Mouse (Mus musculus) limb, embryonic 12.5 days (tissue): ENCODE measurements around the gene 4922502D21Rik. TPM values are rescaled to one million over a fixed set of nuclear protein-coding genes. Genes with fewer than 3 reads are reported as not detected.

Experiments
- ATAC-seq: fragments of 200-750 bp; cut with Nextera tagmentation; 2 replicates; pipeline ENCODE4 v1.8.0; 2017; ENCODE audit warnings: low read depth, moderate TSS enrichment; ENCODE audit not compliant: insufficient number of reproducible peaks, insufficient read depth, low FRiP score, low TSS enrichment
- H3K27ac ChIP-seq: fragments of 300-500 bp; sonication (generic); 2 replicates; pipeline ENCODE4 v1.5.1; 2016; ENCODE audit warnings: mild to moderate bottlenecking, moderate library complexity
- H3K27me3 ChIP-seq: fragments of 300-500 bp; sonication (generic); 2 replicates; pipeline ENCODE4 v1.6.1; 2016; ENCODE audit warnings: mild to moderate bottlenecking, moderate library complexity
- H3K36me3 ChIP-seq: fragments of 300-500 bp; sonication (generic); 2 replicates; pipeline ENCODE4 v1.6.1; 2016; ENCODE audit warnings: mild to moderate bottlenecking, moderate library complexity
- H3K4me1 ChIP-seq: fragments of 300-500 bp; sonication (generic); replicated peaks from 2 replicates; pipeline ENCODE4 v1.6.1; 2016
- H3K4me2 ChIP-seq: fragments of 300-500 bp; sonication (generic); 2 replicates; pipeline ENCODE4 v1.6.1; 2016; ENCODE audit warnings: mild to moderate bottlenecking, moderate library complexity
- H3K4me3 ChIP-seq: fragments of 300-500 bp; sonication (generic); replicated peaks from 2 replicates; pipeline ENCODE4 v1.5.1; 2016; ENCODE audit warnings: mild to moderate bottlenecking
- H3K9ac ChIP-seq: fragments of 300-500 bp; sonication (generic); replicated peaks from 2 replicates; pipeline ENCODE4 v1.6.1; 2016; ENCODE audit warnings: mild to moderate bottlenecking, moderate library complexity
- H3K9me3 ChIP-seq: fragments of 300-500 bp; sonication (generic); 2 replicates; pipeline ENCODE4 v1.6.1; 2016; ENCODE audit warnings: mild to moderate bottlenecking, moderate library complexity
- WGBS: fragments of 180-500 bp; shearing (Covaris S2); methylation state at CpG from one replicate; pipeline ENCODE4 v1.1.7; 2016; 5-methylcytosine and 5-hydroxymethylcytosine counted together
- polyA plus RNA-seq: library from polyadenylated mRNA; unstranded; fragments of >200 nt; fragmentation: Nextera tagmentation; extraction: Ambion mirVana; gene quantifications from 2 replicates; pipeline ENCODE4 v1.2.1, GENCODE M21; 2016

4922502D21Rik gene
- polyA plus RNA-seq: not detected in 2 replicates

DNA sequence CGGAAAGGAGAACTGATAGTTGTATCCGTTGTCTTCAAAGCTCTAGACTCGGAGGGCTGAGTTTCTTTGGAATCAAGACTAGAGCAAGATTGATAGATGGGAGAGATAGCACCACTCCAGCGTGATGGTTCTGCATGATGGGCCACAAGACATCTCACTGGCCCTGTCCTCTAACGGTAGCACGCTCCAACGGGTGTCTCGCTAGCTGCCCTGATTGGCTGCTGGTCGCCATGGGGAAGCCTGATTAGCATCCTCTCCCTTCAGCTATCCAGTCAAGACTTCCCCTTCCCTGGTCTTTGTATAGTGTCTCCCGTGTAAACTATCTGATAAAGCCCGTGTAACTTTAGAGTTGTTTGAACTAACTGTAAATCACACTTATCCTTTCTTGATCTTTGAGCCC lies at the start of gene 4922502D21Rik:
4922502D21Rik (minus strand) TSS at position 187 of the 400 bp plus-strand sequence.
- H3K36me3 ChIP-seq: no peaks in the 10 kb centered on the region
- no peaks in the 10 kb centered on the region for H3K9me3 ChIP-seq
- H3K27ac ChIP-seq: no peak within 1 kb of the TSS
- H3K9ac ChIP-seq: no peak within 1 kb of the TSS
- H3K4me2 ChIP-seq: no peak within 1 kb of the TSS
- ATAC-seq: no peak
- H3K4me1 ChIP-seq: no peaks in the 10 kb centered on the region
- no peaks in the 10 kb centered on the region for H3K27me3 ChIP-seq
- 63% methylated on average over 11 of the region's 11 CpGs for WGBS
- no peak within 1 kb of the TSS for H3K4me3 ChIP-seq

DNA sequence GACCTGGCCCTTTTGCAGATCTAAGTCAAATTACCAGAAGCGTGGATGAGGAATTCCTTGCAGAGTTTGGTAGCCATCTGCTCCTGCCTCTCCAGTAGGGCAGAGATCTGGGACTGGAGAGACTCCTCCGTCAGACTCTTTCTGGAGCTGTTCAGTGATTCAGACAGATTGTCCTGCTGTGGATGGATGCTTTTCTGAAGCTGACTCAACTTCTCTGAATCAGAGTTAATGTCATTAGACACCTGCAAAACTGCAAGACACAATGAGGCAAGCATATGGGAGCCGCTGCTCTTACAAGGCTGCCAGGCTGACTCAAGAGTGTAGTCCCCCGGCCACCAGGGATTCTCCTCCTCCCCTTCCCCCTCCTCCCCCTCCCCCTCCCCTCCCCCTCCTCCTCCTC lies 48.9 kb upstream of the 4922502D21Rik start:
- H3K9ac ChIP-seq: no peak overlapping the region
- no peaks in the 10 kb centered on the region for H3K9me3 ChIP-seq
- no peak overlapping the region for H3K27ac ChIP-seq
- H3K4me3 ChIP-seq: no peak overlapping the region
- no peak overlapping the region for H3K4me2 ChIP-seq
- no peaks in the 10 kb centered on the region for H3K27me3 ChIP-seq
- no peak for ATAC-seq
- 71% methylated on average over 4 of the region's 4 CpGs for whole genome bisulfite sequencing
- H3K4me1 ChIP-seq: no peaks in the 10 kb centered on the region
- no peaks in the 10 kb centered on the region for H3K36me3 ChIP-seq

DNA sequence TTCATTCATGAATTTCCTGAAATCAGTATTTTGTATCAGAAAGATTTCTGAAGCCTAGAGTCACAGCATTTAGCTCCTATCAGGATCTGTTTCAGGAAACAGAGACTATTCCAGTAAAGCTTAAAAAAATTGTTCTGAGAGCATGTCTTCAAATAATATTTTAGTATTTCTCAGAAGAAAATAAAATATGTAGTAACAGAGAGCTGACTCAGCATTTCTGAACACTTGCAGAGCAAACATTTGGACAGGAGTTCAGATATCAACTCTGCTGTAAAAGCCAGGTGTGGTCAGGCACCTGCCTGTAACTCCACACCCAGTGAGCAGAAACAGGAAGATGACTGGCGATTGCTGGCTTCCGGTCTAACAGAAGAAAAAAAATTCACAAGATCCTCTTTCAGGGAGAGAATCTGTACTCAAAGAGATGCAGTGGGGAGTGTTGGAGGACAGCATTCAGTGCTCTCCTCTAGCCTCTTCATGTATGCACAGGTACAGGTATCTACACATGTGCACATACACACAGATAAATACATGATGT lies 43.4 kb upstream of the 4922502D21Rik start:
- Histone ChIP-seq H3K4me2 (no peak overlapping the region), H3K4me3 (no peak overlapping the region), H3K27ac (no peak overlapping the region), H3K4me1 (no peaks in the 10 kb centered on the region), H3K36me3 (no peaks in the 10 kb centered on the region), H3K9me3 (no peaks in the 10 kb centered on the region), H3K27me3 (no peaks in the 10 kb centered on the region), H3K9ac (no peak overlapping the region)
- ATAC-seq: no peak
- WGBS: 79% methylated on average over 2 of the region's 2 CpGs

DNA sequence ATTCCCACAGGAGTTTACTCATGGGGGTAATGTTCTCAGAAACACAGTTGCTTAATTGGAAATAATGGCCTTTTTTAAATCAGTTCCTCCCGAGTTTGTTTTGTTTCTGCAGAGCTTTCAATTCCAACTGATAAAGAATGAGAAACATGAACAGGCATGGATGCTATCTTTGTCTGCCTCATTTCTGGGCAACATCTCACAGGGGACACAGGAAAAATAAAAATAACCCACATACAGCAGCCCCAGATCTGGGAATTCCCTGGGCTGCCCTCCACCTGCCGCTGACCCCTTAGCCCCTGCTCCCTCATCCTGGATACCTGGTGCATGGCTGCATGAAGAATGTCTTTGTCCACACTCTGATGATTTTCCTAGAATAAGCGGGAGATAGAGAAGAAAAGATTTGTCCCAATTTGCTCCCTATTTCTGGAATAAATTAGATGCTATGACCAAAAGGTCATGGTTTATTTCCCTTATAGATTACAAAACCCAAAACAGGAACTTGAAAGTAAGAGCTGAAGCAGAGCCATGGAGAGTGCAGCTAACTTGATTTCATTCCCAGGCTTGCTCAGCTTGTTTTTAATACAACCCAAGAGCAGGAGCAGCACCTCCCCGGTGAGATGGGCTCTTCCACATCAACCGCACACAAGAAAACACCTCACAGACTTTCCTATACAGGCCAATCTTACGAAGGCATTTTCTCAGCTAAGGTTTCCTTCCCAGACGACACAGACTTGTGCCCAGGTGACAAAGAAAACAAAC lies 38.0 kb upstream of the 4922502D21Rik start:
- Histone ChIP-seq H3K9me3 (no peaks in the 10 kb centered on the region), H3K27ac (no peak overlapping the region), H3K9ac (no peak overlapping the region), H3K4me2 (no peak overlapping the region), H3K27me3 (no peaks in the 10 kb centered on the region), H3K4me3 (no peak overlapping the region), H3K4me1 (no peaks in the 10 kb centered on the region), H3K36me3 (no peaks in the 10 kb centered on the region)
- ATAC-seq: no peak
- 73% methylated on average over 7 of the region's 7 CpGs for WGBS

DNA sequence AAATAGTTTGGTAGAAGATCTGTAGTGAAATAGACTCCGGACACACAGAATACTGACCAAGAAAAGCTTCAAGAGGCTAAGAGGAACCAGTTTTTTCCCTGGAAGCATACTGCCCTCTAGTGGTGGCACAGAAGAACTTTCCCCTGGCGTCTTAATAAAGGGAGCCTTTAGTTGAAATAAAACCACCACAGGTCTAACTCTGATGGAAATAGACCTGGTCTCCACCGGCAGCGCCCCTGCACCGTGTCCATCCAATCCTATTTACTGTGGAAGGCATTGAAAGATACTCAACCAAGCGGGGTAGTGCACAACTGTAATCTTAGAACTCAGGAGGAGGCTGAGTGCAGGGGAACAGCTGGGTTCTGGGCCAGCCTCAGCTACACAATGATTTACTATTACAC lies 34.4 kb upstream of the 4922502D21Rik start:
- Histone ChIP-seq H3K9ac (no peak overlapping the region), H3K4me2 (no peak overlapping the region), H3K36me3 (no peaks in the 10 kb centered on the region), H3K9me3 (no peaks in the 10 kb centered on the region), H3K27ac (no peak overlapping the region), H3K4me1 (no peaks in the 10 kb centered on the region), H3K27me3 (no peaks in the 10 kb centered on the region), H3K4me3 (no peak overlapping the region)
- WGBS: 15% methylated on average over 6 of the region's 6 CpGs
- ATAC-seq: 0 out of 2 replicates have a peak, but pooled peaks have one; percentile 26

DNA sequence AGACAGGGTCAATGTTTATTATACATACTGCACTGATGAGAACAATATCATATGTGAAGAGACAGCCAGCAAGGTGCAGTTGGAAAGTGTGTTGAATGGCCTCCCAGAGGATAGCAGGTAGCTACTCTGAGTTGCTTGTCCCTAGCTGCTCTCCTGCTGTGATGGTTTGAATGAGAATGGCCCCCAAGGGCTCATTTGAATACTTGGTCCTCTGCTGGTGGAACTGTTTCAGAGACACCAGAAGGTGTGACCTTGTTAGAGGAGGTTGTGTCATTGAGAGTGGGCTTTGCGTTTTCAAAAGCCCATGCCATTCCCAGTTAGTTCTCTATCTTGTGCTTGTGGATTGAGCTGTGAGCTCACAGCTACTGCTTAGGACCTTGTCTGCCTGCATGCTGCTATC lies 32.3 kb upstream of the 4922502D21Rik start:
- ATAC-seq: no peak
- Histone ChIP-seq H3K4me1 (no peaks in the 10 kb centered on the region), H3K9me3 (no peaks in the 10 kb centered on the region), H3K4me2 (no peak overlapping the region), H3K36me3 (no peaks in the 10 kb centered on the region), H3K27ac (no peak overlapping the region), H3K27me3 (no peaks in the 10 kb centered on the region), H3K9ac (no peak overlapping the region), H3K4me3 (no peak overlapping the region)
- WGBS: 31% methylated on average over 1 of the region's 1 CpGs

DNA sequence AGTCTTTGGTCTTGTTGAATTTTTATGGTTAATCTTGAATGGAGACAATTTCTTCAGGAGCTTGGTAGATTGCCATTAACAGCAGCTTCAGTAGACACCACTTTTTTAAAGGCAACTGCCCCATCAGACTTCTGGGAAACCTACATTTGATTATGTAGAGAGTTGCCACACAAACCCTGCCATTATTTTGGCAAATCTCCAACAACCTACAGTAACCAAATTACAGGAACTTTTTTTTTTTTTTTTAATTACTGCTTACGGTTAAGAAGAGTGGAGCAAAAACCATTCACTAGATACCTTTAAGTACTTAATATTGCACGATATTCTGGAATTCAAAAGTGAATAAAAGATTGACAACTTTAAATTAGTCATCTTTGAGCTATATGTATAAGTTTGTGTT lies 27.9 kb upstream of the 4922502D21Rik start:
- 92% methylated on average over 2 of the region's 2 CpGs for WGBS
- H3K4me3 ChIP-seq: no peak overlapping the region
- no peak for ATAC-seq
- no peak overlapping the region for H3K27ac ChIP-seq
- no peaks in the 10 kb centered on the region for H3K27me3 ChIP-seq
- no peaks in the 10 kb centered on the region for H3K4me1 ChIP-seq
- no peak overlapping the region for H3K9ac ChIP-seq
- no peaks in the 10 kb centered on the region for H3K9me3 ChIP-seq
- H3K36me3 ChIP-seq: no peaks in the 10 kb centered on the region
- H3K4me2 ChIP-seq: no peak overlapping the region

DNA sequence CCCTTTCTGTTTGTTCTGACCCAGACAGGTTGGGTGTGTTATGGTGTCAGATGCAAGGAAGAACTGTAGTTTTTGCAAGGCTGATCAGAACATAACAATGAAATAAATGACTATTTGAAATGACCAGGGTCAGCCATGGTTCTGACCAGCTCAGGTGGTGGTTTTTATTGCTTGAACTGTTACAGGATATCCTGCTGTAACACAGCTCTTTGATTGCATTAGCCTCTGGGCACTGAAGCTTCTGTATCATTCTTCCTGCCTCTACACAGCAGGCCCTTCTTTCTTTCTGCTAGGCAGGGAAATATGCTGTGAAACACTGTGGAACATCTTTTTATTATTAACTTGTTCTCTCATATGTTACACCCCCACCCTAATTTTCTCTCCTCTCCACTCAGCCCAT lies 24.8 kb upstream of the 4922502D21Rik start:
- Histone ChIP-seq H3K36me3 (no peaks in the 10 kb centered on the region), H3K4me2 (no peak overlapping the region), H3K4me1 (no peaks in the 10 kb centered on the region), H3K4me3 (no peak overlapping the region), H3K9me3 (no peaks in the 10 kb centered on the region), H3K9ac (no peak overlapping the region), H3K27ac (no peak overlapping the region), H3K27me3 (no peaks in the 10 kb centered on the region)
- ATAC-seq: no peak

DNA sequence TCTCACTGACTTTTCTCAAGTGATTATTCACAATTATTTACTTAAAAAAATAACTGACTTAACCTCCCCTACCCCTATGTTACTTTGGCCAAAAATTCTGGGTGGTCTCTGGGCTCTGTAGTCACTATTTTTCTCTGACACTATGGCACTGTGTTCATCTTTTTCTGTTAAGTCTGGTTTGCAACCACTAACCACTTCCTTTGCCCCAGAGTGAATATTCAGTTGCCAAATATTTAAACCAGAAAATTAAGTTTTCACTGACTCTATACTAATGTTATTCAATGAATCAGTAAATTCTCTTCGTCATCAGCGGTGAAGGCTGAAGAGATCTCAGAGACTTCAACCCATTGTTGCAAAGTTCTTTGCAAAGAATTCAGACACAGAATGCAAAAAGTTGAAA lies 24.2 kb upstream of the 4922502D21Rik start:
- no peak for ATAC-seq
- H3K4me2 ChIP-seq: no peak overlapping the region
- WGBS: 97% methylated on average over 2 of the region's 2 CpGs
- H3K4me3 ChIP-seq: no peak overlapping the region
- no peak overlapping the region for H3K9ac ChIP-seq
- H3K9me3 ChIP-seq: no peaks in the 10 kb centered on the region
- no peaks in the 10 kb centered on the region for H3K27me3 ChIP-seq
- H3K4me1 ChIP-seq: no peaks in the 10 kb centered on the region
- no peak overlapping the region for H3K27ac ChIP-seq
- H3K36me3 ChIP-seq: no peaks in the 10 kb centered on the region

DNA sequence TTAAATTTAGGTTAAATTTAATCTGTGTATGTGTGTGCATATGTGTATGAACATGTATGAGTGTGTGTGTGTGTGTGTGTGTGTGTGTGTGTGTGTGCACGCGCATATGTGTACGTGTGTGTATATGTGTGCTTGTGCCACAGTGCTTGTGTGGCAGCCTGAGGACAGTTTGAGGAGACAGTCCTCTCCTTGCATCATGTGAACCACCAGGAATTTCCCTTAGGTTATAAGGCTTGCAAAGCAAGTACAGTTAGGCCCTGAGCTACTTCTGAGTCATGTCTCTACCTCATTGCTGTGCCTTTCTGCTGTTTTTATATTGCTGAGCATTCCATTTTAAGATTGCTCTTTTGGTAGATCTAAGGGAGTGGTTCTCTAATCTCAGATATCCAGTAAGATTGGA lies 19.5 kb upstream of the 4922502D21Rik start:
- no peaks in the 10 kb centered on the region for H3K36me3 ChIP-seq
- H3K9ac ChIP-seq: no peak overlapping the region
- WGBS: 83% methylated on average over 3 of the region's 3 CpGs
- H3K27me3 ChIP-seq: no peaks in the 10 kb centered on the region
- ATAC-seq: no peak
- no peak overlapping the region for H3K4me2 ChIP-seq
- H3K4me3 ChIP-seq: no peak overlapping the region
- H3K27ac ChIP-seq: no peak overlapping the region
- H3K9me3 ChIP-seq: peaks cover 12% of the 10 kb centered on the region; the same call in 1 of the 2 replicates
- H3K4me1 ChIP-seq: no peaks in the 10 kb centered on the region

DNA sequence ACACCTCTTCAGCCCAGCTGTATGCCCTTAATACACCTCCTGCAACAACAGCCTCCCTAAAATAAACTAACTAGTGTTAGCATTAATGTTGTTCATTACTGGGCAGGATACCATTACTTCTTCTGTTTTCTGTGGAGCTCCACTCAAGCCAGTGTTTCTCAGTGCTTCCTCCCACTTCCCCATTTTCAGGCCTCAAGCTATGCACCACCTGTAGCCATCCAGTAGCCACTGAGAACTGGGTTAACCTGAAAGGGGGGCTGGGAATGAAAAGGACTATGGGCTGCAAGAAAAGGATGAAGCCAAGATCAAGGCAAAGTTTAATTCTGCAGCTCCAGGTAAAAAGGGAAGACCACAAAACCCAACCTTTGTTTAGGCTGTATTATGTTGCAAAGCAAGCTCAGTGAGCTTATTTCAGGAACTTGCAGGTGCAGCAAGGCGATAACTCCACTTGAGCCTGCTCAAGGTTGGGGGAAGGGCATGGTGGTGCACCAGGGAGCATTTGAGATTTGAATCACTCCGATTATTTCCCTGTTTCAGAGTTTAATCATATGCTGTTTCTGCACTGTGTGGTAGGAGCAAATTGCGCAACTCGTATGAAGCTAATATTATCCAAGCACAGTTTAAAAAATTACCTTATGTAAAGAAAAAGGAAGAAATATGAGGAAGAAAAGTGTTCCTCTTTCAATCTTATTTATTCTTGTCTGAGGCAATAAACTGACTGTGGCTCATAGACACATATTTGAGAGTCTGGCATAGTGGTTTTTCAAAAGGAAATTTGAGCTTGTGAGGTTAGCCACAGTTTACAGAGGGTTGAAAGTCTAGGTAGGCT lies 18.1 kb upstream of the 4922502D21Rik start:
- Histone ChIP-seq H3K36me3 (no peaks in the 10 kb centered on the region), H3K4me3 (no peak overlapping the region), H3K27me3 (no peaks in the 10 kb centered on the region), H3K27ac (no peak overlapping the region), H3K4me1 (no peaks in the 10 kb centered on the region), H3K9ac (no peak overlapping the region), H3K9me3 (peaks cover 12% of the 10 kb centered on the region; the same call in 1 of the 2 replicates), H3K4me2 (no peak overlapping the region)
- ATAC-seq: peak; percentile 26; the same call in 1 of the 2 replicates
- WGBS: 64% methylated on average over 4 of the region's 4 CpGs
